Mouse (Mus musculus) adrenal gland, postnatal 10 days (tissue): ENCODE data around the gene Ptgfrn. TPM values are rescaled to one million over a fixed set of nuclear protein-coding genes. Genes with fewer than 3 reads are reported as not detected.

Source experiments
- DNase-seq: peaks from one replicate; pipeline ENCODE4 v3.0.0; 2021; ENCODE audit warnings: mixed read lengths
- long read RNA-seq, 2 experiments: library from polyadenylated mRNA; stranded (forward); transcript quantifications; one replicate each; pipeline ENCODE4 v2.0.0; 2021
- total RNA-seq, 2 experiments: library from RNA; stranded (reverse); gene quantifications; 2 replicates each; pipeline ENCODE4 v1.2.3; 2021

Ptgfrn gene
- 10 to 100 TPM; 35.7 to 35.8 TPM for total RNA-seq
- long read RNA-seq, experiment 1, full-length matches to known transcripts, result 6 of 16 reads
- long read RNA-seq, experiment 1, partial matches to known transcripts, result 0 of 16 reads
- long read RNA-seq, experiment 1, other reads (novel, unspliced or antisense), result 10 of 16 reads
- long read RNA-seq, experiment 2, full-length matches to known transcripts, result 4 of 6 reads
- long read RNA-seq, experiment 2, partial matches to known transcripts, result 0 of 6 reads
- long read RNA-seq, experiment 2, other reads (novel, unspliced or antisense), result 2 of 6 reads

- peak; percentile 78 for DNase-seq
Observed at GRCm38 (mm10) chr3:101110043-101110837, at the start of gene Ptgfrn. TSS of gene Ptgfrn (minus strand) at chr3:101110278.

GRCm38 (mm10) chr3:101159701-101160100 lies 49.6 kb upstream of the Ptgfrn start:
- no peak for DNase-seq

GRCm38 (mm10) chr3:101154067-101154466 lies 44.0 kb upstream of the Ptgfrn start:
- no peak for DNase-seq

DNA sequence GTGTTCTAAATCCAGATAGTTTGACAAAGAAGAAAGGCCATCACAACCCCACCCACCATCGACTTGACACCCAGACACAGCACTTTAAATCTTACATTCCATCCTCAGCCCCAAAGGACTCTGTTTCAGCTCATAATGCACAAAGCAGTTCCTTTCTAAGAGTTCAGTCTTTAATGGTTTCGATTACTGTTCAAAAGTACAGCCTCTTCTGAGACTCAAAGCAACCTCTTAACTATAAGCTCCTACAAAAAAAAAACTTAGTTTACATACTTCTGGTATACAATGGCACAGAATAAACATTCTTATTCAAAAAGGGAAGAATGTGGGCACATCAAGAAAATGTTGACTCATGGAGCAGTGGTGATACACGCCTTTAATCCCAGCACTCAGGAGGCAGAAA lies 43.3 kb upstream of the Ptgfrn start:
- DNase-seq, result no peak

DNA sequence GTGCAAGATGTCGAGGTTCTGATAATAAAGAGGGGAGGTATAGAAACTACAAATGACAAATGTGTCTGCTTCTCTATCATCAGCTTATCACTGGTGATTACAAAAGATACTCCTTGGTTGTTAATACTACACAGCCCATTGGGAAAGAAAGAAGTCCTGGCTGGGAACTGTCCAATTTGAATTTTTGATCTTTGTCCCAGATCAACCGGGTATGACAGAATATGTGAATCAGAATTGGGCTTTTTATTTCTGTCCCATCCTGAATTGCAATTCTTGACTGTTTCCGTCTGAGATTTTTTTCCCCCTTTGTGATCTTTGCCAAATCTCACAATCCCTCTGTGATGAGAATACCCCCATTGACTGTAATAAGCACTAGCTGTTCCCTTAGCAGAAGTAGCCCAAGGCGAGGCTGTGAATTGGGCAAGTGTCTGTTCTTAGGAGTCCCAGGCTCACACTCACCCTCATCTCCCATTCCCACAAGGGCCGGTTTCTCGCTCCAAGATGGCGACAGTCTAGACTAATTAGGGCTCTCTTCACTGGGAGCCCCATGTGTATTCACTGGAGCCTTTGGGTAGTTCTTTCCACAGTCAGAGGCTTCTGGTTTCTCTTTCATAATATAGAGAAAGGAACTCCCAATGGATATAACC lies 36.2 kb upstream of the Ptgfrn start:
- DNase-seq, result no peak

- DNase-seq, result peak; percentile 64
Observed at GRCm38 (mm10) chr3:101145292-101146046, 35.4 kb upstream of the Ptgfrn start.

DNA sequence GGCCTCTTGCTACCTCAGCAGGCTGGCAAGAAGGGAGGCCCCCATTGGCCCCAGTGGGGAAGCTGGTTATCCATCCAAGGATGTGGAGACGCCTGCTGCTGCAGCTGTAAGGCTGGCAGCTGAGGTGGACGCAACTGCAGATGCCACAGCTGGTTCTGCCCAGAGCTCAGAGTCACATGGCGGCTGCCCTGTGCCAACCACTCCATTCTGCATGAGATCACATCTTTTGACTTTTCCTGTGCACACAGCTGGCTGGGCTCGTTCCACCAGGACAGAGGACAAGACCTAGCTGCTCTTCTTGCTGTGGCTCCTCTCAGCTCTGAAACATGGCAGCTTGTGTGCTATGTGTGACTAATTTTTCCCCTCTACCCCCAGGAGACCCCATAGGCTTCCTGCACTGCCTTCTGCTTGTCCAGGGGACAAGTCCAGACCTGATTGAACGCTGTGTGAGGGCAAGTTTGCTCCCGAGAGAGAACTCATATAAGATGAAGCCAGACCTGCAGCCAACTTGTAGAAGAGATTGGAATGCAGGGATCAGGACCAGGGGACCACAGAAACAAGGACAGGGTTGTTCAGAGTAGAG lies 34.4 kb upstream of the Ptgfrn start:
- DNase-seq, result no peak

- no peak for DNase-seq
Observed at GRCm38 (mm10) chr3:101143465-101143864, 33.4 kb upstream of the Ptgfrn start.

GRCm38 (mm10) chr3:101141864-101142263 lies 31.8 kb upstream of the Ptgfrn start:
- peak; percentile 23 for DNase-seq

DNA sequence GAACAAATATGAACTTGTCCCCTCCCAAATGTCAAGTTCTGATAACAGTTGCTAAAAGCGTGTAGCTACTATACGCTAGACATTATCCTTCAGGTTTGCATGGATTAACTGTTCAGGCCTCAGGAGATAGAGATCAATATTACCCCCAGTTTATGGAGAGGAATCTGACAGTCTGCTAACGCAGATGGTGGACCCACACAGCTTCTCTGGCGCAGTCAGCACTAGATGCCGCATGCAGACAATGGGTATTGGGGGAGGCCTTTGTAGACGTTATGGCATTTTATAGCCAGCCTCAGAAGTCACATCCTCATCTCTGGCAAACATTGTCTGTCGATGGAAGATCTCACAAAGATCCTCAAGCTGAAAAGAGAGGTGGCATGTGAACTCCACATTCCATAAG lies 29.9 kb upstream of the Ptgfrn start:
- no peak for DNase-seq

DNA sequence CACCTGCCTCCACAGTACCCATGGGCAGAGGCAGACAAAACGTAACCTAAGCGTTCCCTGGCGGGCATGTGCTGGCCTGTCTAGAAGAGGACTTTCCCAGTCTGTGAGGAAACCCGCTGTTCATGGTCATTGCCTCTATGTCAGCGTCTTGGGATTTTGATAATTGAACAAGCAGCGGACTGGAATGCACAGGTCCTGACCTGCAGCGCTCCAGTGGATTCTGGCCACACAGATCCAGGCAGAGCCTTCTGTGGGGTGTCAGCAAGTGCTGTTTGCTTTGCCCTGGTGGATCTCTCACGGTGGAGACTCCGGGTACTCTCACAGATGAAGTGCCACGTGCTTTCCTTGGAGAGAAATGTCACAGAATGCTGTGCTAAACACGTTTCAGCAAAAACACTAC lies 26.4 kb upstream of the Ptgfrn start:
- DNase-seq, result no peak

DNA sequence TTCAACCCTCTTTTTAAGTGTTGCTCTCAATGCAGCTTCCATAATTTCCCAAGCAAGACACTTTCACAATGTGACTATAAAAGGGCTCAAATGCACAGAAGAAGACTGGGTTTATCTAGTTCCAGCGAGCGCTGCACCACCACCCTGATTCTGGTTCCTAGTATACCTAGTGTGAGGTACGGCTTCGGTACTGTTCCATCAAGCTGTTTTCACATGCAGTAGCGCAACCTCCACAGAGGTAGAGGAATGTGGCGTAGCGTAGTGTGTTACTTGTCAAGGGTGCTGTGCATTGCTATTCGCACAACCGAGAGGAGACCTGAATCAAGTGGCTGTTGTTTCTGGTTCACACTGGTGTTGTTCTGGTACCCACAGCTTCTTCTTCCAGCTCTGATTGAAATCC lies 24.8 kb upstream of the Ptgfrn start:
- no peak for DNase-seq

DNA sequence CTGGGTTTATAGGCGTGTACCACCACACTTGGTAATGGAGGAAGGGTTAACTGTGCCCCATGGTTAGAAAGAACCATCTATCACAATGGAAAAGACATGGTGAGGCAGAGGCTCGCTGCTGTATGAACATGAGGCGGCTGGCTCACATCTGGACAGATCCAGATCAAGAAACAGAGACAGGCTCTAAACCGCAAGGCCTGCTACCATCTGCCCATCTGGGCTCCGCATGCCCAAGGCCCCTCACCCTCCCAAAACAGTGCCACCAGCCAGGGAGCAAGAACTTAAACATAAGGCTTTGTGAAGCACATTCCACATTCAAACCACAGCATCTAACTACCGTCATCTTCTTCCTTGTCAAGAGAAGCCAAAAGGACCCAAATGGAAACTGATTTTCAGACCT lies 22.9 kb upstream of the Ptgfrn start:
- no peak for DNase-seq

DNA sequence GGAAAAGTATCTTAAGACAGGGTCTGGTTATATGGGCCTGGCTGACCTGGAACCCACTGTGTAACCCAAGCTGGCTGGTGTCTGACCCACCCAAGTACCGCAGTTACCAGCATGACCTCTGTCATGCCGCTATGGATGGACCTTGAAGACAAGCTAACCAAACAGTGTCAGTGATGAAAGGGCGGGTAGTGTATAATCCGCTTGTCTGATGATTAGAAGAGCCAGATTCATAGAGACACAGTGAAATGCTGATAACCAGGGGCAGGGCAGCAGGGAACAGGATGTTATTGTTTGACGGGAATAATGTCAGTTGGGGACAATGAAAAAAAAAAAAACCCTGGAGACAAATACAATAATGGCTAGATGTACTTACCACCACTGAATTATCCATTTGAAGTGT lies 21.7 kb upstream of the Ptgfrn start:
- no peak for DNase-seq

GRCm38 (mm10) chr3:101130526-101130925 lies 20.4 kb upstream of the Ptgfrn start:
- peak; percentile 56 for DNase-seq

DNA sequence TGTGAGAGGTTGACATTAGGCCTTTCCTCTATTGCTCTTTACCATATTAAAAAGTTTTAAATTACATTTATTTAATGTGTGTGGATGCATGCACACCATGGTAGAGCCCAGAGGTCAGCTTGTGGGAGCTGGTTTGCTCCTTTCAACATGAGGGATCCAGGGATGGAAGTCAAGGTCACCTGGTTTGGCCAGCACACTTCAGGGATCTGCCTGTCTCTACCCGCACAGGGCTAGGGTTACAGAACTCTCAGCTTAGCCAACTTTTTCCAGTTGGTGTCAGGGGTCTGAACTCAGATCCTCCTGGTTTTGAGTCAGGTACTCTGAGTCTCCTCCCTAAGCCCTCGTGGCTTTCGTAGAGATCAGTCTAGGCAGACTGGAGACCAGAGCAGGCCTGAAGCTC lies 19.5 kb upstream of the Ptgfrn start:
- no peak for DNase-seq

GRCm38 (mm10) chr3:101129090-101129489 lies 19.0 kb upstream of the Ptgfrn start:
- DNase-seq, result no peak

- no peak for DNase-seq
Observed at GRCm38 (mm10) chr3:101127766-101128165, 17.7 kb upstream of the Ptgfrn start.

DNA sequence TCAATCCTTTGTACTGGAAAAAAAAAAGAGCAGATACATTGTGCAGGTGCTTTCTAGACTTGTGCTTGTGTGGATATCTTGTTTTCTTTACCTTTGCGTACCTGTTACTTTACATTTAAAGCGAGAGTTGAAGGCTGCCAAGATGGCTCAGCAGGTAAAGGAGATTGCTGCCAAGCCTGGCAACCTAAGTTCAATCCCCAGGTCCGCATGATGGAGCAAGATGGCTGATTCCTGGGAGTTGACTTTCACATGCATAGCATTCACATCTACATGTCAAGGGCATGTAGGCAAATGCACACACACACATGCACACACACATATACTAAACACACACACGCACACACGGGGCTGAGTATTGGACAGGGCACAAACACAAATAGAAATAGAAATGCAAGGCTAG lies 14.6 kb upstream of the Ptgfrn start:
- no peak for DNase-seq

DNA sequence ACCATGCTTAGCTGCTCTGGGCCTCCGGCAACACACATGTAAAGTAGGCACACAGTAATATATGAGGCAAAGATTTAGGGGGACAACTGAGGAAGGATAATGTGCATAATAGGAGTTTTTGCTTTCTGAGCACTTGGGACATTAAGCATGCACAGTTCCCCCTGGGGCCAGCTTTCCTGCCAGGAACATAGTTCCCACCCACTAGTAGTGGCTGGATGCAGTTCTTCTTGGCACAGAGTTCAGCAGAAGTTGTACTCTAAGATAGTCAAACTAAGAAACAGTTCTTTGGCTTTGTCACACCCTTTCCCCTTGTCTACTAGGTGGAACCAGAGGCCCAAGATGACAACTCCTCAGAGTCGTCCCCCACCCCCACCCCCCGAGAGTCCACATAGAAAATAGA lies 12.4 kb upstream of the Ptgfrn start:
- peak; percentile 42 for DNase-seq

- DNase-seq, result no peak
Observed at GRCm38 (mm10) chr3:101117774-101118173, 7.7 kb upstream of the Ptgfrn start.

- DNase-seq, result no peak
Observed at GRCm38 (mm10) chr3:101117386-101117749, 7.3 kb upstream of the Ptgfrn start.
